Mouse (Mus musculus): Measurements from ENCODE around the gene Tbcb. TPM values are rescaled to one million over a fixed set of nuclear protein-coding genes. Genes with fewer than 3 reads are reported as not detected.
A peak's percentile ranks its signal among the peaks of the same experiment; 100 is the strongest.

Tbcb gene
- total RNA-seq (2021): 10 to 100 TPM; 52.7 to 56.7 TPM
- polyA plus RNA-seq (2012; rRNA removed): 36.6 and 49.5 TPM in 2 replicates
- long read RNA-seq, transcript Tbcb-201 (6 exons, 1,416 nt): major isoform, 21 of 23 reads
- long read RNA-seq, partial matches to known transcripts: 2 of 23 reads
- long read RNA-seq, other reads (novel, unspliced or antisense): 0 of 23 reads

- DNase-seq: peak; percentile 97 to 99
- TF ChIP-seq POLR2A (IDR thresholded peaks at IDR 0.05; ENCODE audit: insufficient read depth, low read depth, low read length): peak; percentile 88
- TF ChIP-seq EP300 (IDR thresholded peaks at IDR 0.05; ENCODE audit: insufficient read depth, low read depth, low read length): 0 out of 2 replicates have a peak, but pooled peaks have one; percentile 29
- TF ChIP-seq CTCF (IDR thresholded peaks at IDR 0.05): no peak
Measured at GRCm38 (mm10) chr7:30231669-30232454, at the start of gene Tbcb, which contains the start of gene Polr2i. TSS of gene Tbcb (minus strand) at chr7:30232272. TSS of gene Polr2i (plus strand) at chr7:30231948.

GRCm38 (mm10) chr7:30281522-30281921 lies 49.5 kb upstream of the Tbcb start:
- Histone ChIP-seq H3K79me2 (replicated peaks; ENCODE audit: control insufficient read depth, insufficient read depth, low read length) (no peaks in the 10 kb centered on the region), H3K36me3 (ENCODE audit: control insufficient read depth, insufficient read depth, low read length) (no peaks in the 10 kb centered on the region), H3K9ac (ENCODE audit: low read depth, low read length) (no peak overlapping the region), H3K4me1 (ENCODE audit: control insufficient read depth, insufficient read depth, low read length) (no peaks in the 10 kb centered on the region; the same call in 1 of the 2 replicates), H3K4me3 (no peak overlapping the region), H3K27me3 (ENCODE audit: control insufficient read depth, insufficient read depth, low read length) (no peaks in the 10 kb centered on the region), H3K27ac (no peak overlapping the region)
- intact Hi-C loops (cut with DNase I): no loop called here
- 80% methylated on average over 4 of the region's 4 CpGs for WGBS
- TF ChIP-seq EP300 (IDR thresholded peaks at IDR 0.05; ENCODE audit: insufficient read depth, low read depth, low read length) (no peak), CTCF (IDR thresholded peaks at IDR 0.05) (no peak), POLR2A (IDR thresholded peaks at IDR 0.05; ENCODE audit: insufficient read depth, low read depth, low read length) (no peak)
- DNase-seq: no peak

More at GRCm38 (mm10) chr7:30231669-30232454, at the start of gene Tbcb, which contains the start of gene Polr2i:
- intact Hi-C loops (cut with DNase I): loop anchor here (1.0 kb wide), 1 partner anchor 48 kb away; the partner anchor contains the start of genes Thap8 and Wdr62
- Histone ChIP-seq H3K9ac (ENCODE audit: low read depth, low read length) (peak within 1 kb of the TSS; percentile 71), H3K79me2 (replicated peaks; ENCODE audit: control insufficient read depth, insufficient read depth, low read length) (no peaks in the 10 kb centered on the region), H3K27ac (peak within 1 kb of the TSS; percentile 90), H3K27me3 (ENCODE audit: control insufficient read depth, insufficient read depth, low read length) (no peaks in the 10 kb centered on the region), H3K4me3 (peak within 1 kb of the TSS; percentile 82), H3K4me1 (ENCODE audit: control insufficient read depth, insufficient read depth, low read length) (no peaks in the 10 kb centered on the region), H3K36me3 (ENCODE audit: control insufficient read depth, insufficient read depth, low read length) (no peaks in the 10 kb centered on the region)
- under 1% methylated on average over 67 of the region's 67 CpGs for WGBS

- peak; percentile 88 to 91 for DNase-seq
- Histone ChIP-seq H3K4me1 (ENCODE audit: control insufficient read depth, insufficient read depth, low read length) (no peaks in the 10 kb centered on the region; the same call in 1 of the 2 replicates), H3K4me3 (peak overlapping the region; percentile 90), H3K9ac (ENCODE audit: low read depth, low read length) (peak overlapping the region; percentile 36), H3K27me3 (ENCODE audit: control insufficient read depth, insufficient read depth, low read length) (no peaks in the 10 kb centered on the region), H3K36me3 (ENCODE audit: control insufficient read depth, insufficient read depth, low read length) (no peaks in the 10 kb centered on the region), H3K27ac (peak overlapping the region; percentile 91), H3K79me2 (replicated peaks; ENCODE audit: control insufficient read depth, insufficient read depth, low read length) (no peaks in the 10 kb centered on the region)
- TF ChIP-seq EP300 (IDR thresholded peaks at IDR 0.05; ENCODE audit: insufficient read depth, low read depth, low read length) (no peak; the same call in 1 of the 2 replicates), CTCF (IDR thresholded peaks at IDR 0.05) (no peak), POLR2A (IDR thresholded peaks at IDR 0.05; ENCODE audit: insufficient read depth, low read depth, low read length) (peak; percentile 64)
- intact Hi-C loops (cut with DNase I): loop anchor here (1.0 kb wide), 1 partner anchor 49 kb away; the partner anchor contains the start of gene Polr2i
- WGBS: under 1% methylated on average over 20 of the region's 20 CpGs
Measured at GRCm38 (mm10) chr7:30280670-30281138, 48.6 kb upstream of the Tbcb start.

GRCm38 (mm10) chr7:30279951-30280669 lies 48.0 kb upstream of the Tbcb start, which contains the start of the genes Thap8 and Wdr62:
TSS of gene Thap8 (plus strand) at chr7:30280094.
TSS of gene Wdr62 (minus strand) at chr7:30280419.
- intact Hi-C loops (cut with DNase I): loop anchor here (1.0 kb wide), 1 partner anchor 49 kb away; the partner anchor contains the start of gene Polr2i
- Histone ChIP-seq H3K79me2 (replicated peaks; ENCODE audit: control insufficient read depth, insufficient read depth, low read length) (no peaks in the 10 kb centered on the region), H3K36me3 (ENCODE audit: control insufficient read depth, insufficient read depth, low read length) (no peaks in the 10 kb centered on the region), H3K9ac (ENCODE audit: low read depth, low read length) (peak within 1 kb of the TSS; percentile 36), H3K27ac (peak within 1 kb of the TSS; percentile 91), H3K4me1 (ENCODE audit: control insufficient read depth, insufficient read depth, low read length) (no peaks in the 10 kb centered on the region; the same call in 1 of the 2 replicates), H3K4me3 (peak within 1 kb of the TSS; percentile 90), H3K27me3 (ENCODE audit: control insufficient read depth, insufficient read depth, low read length) (no peaks in the 10 kb centered on the region)
- DNase-seq: peak; percentile 91 to 93
- TF ChIP-seq EP300 (IDR thresholded peaks at IDR 0.05; ENCODE audit: insufficient read depth, low read depth, low read length) (no peak), CTCF (IDR thresholded peaks at IDR 0.05) (0 out of 2 replicates have a peak, but pooled peaks have one; percentile 2), POLR2A (IDR thresholded peaks at IDR 0.05; ENCODE audit: insufficient read depth, low read depth, low read length) (peak; percentile 67; the same call in 1 of the 2 replicates)
- under 1% methylated on average over 48 of the region's 49 CpGs for WGBS

GRCm38 (mm10) chr7:30279536-30279935 lies 47.5 kb upstream of the Tbcb start:
- WGBS: 0% methylated on average over 6 of the region's 6 CpGs
- no peaks in the 10 kb centered on the region for H3K27me3 ChIP-seq (ENCODE audit: control insufficient read depth, insufficient read depth, low read length)
- intact Hi-C loops (cut with DNase I): no loop called here

More at GRCm38 (mm10) chr7:30279536-30279935, 47.5 kb upstream of the Tbcb start:
- H3K9ac ChIP-seq (ENCODE audit: low read depth, low read length): no peak overlapping the region
- H3K36me3 ChIP-seq (ENCODE audit: control insufficient read depth, insufficient read depth, low read length): no peaks in the 10 kb centered on the region
- no peaks in the 10 kb centered on the region for H3K79me2 ChIP-seq (replicated peaks; ENCODE audit: control insufficient read depth, insufficient read depth, low read length)
- H3K4me3 ChIP-seq: peak overlapping the region; percentile 90
- H3K4me1 ChIP-seq (ENCODE audit: control insufficient read depth, insufficient read depth, low read length): no peaks in the 10 kb centered on the region; the same call in 1 of the 2 replicates
- TF ChIP-seq POLR2A (IDR thresholded peaks at IDR 0.05; ENCODE audit: insufficient read depth, low read depth, low read length) (no peak), EP300 (IDR thresholded peaks at IDR 0.05; ENCODE audit: insufficient read depth, low read depth, low read length) (no peak), CTCF (IDR thresholded peaks at IDR 0.05) (no peak)
- no peak for DNase-seq
- H3K27ac ChIP-seq: no peak overlapping the region; the same call in 1 of the 2 replicates
